Mouse (Mus musculus): ENCODE data around the gene Gm9887.
A peak's percentile ranks its signal among the peaks of the same experiment; 100 is the strongest.
"Not testable (repeated sequence)": the region's sequence is repeated elsewhere in the genome, so short reads cannot be mapped to it uniquely, and the experiment has no call there.

The Gm9887 gene

DNA sequence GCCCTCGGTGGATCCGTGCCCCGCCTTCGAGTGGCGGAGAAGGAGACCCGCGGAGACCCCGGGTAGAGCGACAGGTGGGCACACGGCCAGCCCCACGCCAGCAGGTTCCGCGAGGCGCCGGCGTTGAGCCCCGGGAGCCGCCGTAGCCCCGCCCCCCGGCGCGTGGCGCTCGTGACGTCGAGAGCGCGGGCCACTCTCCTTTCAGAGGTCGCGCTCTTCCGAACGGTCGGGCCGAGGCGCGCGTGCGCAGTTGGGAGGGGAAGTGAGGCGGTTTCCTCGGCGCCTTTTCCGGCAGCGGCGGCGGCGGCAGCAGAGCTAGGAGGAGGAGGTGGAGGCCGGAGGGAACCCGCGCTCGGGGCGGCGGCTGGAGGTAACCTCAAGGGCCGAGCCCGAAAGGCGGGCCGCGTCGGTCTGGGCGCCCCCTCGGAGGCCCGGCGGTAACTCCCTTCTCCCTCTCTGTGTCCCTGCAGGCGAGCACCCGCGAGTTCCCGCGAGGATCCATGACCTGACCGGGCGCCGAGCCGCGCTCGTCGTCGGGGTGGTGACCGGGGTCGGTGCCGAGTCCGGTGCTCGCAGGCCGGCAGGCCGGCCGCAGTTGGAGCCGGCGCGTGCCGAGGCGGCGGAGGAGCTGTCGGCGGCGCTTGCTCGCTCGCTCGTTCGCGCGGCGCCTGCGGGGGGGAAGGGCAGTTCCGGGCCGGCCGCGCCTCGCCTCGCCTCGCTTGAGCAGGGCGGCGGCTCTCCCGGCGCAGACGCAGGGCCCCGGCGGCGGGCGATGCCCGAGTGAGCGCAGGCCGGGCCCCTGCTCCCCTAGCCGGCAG is at the start of gene Gm9887, which contains the start of gene Arf6:
Gene Gm9887, minus strand, starts transcription at position 605 of the 818 bp plus-strand sequence.
Gene Arf6, plus strand, starts transcription at position 297 of the 818 bp plus-strand sequence.
- peak; percentile 95 for DNase-seq (ENCODE audit: low spot score)

DNA sequence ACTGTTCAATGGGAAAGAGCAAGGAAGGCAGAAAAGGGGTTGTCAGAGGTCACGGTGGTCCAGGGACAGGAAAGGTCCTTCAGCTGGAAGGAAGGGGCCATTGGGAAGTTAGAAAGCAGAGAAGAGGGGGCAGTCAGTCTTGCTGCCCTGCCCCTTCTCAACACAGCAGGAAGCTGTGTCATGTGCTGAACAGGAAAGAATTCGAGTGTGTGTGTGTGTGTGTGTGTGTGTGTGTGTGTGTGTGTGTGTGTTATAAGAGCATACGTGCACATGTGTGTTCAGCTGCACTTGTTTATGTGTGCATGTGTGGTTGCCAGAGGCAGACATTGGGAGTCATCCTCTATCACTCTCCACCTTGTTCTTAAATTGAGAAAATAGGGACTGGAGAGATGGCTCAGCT is 48.5 kb upstream of the Gm9887 start:
- DNase-seq (ENCODE audit: low spot score): no peak

DNA sequence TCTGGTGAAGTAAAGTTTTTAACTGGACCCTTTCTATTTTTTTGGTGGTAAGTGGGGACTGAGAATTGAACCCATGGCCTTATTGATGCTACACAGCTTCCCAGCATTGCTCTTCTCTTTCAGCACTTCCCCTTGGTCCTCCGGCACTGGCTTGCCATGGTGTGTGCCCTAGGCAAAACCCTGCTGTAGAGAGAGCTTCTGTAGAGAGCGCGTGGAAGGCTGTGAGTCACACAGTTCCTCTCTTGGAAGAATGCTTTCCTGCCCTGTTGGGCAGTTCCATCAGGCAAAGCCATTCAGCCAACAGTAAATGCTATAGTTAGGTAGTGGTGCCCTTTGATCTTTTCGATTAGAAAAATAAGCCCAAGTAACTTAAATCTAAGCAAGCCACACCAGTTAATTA is 47.3 kb upstream of the Gm9887 start:
- DNase-seq (ENCODE audit: low spot score): no peak

DNA sequence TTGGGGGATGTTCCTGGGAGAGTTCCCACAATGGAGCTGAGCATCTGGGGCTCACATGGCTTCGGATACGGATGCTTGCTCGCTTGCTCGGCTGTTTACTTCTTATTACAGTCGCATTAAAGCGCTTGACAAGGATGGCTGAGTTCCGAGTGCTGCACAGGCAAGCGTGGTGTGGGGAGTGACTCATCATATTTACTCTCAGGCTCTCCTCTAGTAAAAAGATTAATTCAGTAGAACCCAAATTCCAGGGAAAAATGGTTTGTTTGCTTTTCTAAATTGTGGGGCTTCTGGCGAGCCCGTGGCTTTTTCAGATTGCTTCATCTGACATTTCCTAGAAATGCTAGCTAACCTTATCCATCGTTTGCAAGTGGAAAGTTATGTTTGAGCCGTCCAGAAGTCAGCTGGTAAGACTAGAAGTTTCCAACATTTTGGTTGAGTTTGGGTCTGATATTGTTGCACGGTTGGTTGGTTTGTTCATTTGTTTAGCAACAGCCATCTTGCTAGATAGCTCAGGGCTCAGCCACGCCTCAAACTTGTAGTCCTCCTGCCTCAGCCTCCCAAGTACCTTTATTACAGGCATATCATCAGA is 46.9 kb upstream of the Gm9887 start:
- DNase-seq (ENCODE audit: low spot score): no peak

DNA sequence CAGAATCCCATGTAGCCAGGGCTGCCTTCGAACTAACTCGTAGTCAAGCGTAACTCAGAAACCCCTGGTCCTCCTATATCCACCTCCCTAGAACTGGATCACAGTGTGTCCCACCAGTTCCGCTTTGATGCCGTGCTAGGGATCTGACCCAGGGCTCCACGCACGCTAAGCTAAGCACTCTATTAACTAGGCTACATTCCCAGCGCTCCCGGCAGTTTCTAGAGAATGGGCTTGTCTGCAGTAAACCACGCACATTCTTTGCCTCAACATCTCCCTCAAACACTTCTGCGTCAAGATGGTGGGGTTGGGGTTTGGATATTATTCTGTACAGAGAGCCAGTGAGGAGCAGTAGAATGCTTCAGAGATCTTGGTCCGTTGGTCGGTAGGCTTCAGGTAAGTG is 46.3 kb upstream of the Gm9887 start:
- no peak for DNase-seq (ENCODE audit: low spot score)

DNA sequence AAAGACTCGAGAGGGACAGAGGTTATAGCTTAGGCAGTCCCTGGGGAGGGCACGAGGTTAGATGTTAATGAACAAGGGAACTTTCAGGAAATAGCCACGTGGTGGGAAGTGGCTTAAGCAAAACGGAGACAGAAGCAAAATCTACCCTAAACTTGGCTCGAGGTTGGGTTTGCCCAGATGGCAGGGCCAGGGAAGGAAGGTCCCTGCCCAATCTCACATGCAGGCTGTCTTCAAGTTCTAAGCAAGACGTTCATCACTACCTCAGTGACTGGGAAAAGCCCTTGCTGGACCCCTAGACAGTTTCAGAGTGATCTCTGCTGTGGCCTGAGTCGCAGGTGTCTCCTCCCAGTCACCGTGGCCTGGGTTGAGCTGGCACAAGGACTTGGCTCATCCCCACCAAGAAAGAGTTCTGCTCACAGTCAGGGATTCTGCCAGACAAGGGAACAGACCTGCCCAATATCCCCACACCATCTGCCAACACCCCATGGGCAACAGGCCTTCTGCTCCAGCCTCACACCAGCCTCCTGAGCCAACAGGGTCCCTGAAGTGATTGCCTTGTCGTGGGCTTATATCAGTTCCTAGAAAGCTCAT is 45.5 kb upstream of the Gm9887 start:
- no peak for DNase-seq (ENCODE audit: low spot score)

DNA sequence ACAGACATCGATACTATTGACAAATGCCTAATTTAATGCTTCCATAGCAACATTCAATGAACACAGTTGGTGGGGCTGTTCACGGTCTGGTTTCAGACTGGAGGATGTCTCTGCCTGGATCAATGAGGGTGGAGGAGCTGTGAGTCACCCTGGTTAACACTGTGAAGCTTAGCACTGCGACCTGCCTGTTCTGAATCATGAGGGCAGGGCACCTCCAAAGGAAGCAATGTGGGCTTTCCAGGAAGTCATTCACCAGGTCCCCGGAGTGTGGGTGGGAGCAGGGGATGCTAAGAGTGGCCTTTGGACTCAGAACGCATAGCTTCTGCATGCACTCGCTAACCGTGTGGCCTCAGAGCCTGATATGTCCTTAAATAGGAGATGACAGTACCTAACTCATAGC is 44.5 kb upstream of the Gm9887 start:
- no peak for DNase-seq (ENCODE audit: low spot score)

DNA sequence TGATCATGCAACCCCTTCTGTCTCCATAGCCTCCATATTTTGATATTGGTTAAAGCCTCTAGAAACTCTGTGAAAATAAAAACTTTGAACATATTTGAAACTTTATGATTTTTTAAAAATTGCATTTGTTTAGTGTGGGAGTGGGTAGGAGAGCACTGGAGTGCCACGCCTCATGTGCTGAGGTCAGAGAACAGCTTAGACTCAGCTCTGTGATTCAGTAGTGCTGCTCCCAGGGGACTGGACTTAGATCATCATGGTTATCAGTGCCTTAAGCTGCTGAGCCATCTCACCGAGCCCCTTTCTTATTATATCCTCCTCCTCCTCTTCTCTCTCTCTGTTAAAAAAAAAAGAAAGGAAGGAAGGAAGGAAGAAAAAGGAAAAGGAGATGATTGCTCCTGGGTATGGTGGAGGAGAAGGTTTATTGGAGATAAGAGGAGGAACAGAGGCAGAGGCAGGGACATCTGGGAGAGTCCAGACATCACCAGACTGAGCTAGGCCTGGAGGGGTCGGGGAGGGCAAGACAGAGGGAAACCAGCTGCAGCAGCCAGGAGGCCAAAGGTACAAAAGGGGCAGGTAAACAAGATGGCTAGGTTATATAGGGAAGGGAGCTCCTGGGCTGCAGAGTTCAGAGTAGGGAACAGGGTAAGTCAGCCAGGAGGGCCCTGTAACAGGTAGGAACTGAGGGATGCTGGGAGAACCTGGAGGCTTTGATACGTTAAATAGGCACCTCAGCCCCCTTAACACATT is 42.7 kb upstream of the Gm9887 start:
- DNase-seq (ENCODE audit: low spot score): no peak

DNA sequence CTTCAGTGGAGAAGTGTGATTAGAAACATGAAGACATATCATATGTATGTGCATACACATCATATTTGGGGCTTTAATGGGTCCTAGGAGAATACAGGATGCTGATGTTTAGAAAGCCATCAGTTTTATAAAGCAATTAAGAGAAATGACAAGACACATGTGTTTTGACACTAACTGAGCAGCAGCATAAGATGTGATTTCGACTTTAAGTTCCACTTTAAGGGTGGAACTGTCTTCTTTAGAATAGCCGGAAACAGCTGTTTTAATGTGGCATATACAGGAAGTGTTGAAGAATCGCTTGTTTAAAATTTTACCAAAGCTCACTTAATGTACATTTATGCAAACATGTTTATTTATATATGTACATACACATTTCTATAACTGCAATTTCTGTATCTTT is 41.0 kb upstream of the Gm9887 start:
- DNase-seq (ENCODE audit: low spot score): no peak

DNA sequence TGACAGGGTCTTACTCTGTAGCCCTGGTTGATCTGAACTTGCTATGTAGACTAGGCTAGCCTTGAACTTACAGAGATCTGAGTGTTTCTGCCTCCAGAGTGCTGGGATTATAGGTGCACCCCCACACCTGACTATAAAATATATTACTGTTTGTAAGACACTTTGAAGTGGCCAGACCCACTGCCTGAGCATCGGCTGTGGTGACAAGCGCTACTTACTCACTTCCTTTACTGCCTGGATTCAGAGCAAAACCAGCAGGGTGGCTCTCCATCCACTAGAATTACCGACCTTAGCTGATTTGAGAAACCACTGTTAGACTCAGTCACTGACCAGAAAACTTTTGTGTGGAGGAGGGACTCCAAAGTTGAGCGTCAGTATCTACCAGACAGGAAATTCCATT is 39.7 kb upstream of the Gm9887 start:
- no peak for DNase-seq (ENCODE audit: low spot score)

DNA sequence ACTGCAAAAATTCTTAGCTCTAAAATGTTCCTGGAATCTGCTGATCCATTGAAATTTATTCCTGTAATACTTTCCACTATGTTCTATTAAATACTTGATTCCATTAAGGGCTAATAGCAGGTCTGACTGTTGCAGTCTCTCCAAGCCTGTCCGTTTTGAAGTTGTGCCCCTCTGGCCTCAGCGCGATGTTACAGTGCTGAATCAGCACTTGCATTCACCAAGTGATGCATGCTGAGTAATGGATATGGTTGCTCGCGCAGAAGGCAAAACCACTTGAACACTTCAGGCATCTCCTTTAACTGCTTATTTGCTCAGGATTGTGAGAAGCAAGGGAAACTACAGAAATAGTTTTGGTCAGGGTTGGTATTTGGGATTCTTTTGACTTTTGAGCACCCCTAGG is 38.5 kb upstream of the Gm9887 start:
- no peak for DNase-seq (ENCODE audit: low spot score)

DNA sequence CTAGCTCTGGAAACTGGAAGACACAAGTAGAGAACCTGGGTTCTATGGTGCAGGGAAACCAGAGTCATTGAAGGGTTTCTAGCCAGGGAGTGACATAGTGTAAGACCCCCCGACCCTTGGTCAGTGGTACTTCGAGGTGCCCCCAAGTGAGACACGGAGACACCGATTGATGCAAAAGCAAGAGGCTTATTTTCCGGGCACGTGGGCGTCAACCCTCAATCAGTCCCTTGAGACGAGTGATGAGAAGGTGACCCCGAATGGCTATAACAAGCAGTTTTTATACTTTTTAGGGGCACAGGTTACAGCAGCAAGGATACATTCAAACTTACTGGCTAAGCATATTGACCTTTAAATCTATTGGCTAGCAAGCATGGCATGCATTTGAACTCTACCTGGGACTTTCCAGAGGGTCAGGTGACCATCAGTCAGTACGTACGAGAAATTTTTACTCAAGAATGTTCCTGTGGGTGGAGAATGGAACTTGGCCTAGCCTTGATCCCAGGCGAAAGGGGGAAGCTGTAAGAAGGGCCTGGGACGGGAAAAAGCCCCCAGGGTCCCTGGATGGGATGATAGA is 30.4 kb upstream of the Gm9887 start:
- no peak for DNase-seq (ENCODE audit: low spot score)

DNA sequence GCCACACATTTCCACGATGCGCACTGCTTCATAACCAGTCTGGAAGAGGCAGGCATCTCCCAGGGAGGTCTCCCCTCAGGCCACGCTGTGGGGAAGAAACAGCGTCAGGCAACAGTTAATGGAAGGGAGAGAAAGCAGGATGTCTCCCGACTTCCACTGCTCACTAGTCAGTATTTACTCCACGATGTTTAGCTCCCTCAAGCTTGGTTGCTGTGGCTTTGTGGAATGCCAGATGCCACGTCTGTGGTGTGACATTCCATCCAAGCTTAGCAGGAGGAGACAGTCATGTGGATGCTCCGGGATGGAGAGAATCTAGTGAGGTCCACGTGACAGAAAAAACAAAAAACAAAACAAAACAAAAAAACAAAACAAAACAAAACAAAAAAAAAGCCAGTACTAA is 29.8 kb upstream of the Gm9887 start:
- no peak for DNase-seq (ENCODE audit: low spot score)

DNA sequence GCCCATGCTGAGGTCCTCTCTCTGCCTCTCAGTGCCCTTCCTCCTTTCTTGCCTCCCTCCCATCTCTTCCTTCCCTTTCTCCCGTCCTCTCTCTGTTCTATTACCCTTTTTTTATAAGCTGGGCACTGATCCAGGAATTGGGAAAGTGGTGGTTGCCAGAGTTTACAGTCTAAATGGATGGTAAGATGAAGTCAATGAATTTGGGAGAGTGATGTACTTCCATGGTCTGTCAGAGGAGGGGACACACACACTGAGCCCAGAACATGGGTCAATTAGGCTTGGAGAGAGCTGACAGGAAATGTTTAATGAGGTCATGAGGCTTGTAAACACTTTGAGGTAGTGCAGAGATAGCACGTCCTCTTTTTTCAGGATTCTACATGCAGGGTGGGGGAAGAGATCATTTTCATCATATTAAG is 28.6 kb upstream of the Gm9887 start:
- no peak for DNase-seq (ENCODE audit: low spot score)

DNA sequence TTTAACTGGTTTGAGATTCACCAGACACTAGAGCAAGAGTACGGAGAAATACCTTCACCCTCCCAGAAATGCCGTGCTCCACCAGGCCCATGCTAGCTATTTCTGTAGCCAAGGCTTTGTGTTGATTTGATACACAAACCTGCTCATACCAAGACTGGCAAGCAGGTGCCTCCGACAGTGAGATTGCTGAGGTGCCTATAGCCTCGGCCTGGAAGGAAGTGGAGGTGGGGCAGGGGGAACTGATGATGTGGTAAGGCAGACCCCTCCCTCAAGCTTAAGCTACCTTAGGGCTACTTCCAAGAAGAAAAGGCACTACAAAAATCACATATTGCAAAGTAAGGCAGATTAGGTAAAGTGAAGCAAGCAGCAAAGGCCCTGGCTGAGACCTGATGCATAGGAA is 28.1 kb upstream of the Gm9887 start:
- DNase-seq (ENCODE audit: low spot score): no peak

DNA sequence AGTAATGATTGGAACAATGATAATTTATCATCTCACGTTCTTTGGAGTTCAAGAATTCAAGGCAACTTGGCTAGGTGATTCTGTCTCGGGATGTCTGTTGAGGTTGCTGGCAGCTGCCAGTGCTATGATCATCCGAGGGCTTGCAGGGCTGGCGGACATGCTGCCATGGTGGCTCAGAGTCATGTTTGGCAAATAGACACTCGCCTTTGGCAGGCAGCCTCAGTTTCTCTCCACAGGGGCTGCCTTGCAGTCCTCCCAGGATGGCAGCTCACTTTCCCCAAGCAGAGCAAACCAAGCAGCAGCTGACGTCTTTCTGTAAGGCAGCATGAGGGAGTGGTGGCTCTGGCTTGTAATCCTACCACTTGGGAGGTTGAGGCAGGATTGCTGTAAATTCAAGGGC is 22.2 kb upstream of the Gm9887 start:
- DNase-seq (ENCODE audit: low spot score): no peak

DNA sequence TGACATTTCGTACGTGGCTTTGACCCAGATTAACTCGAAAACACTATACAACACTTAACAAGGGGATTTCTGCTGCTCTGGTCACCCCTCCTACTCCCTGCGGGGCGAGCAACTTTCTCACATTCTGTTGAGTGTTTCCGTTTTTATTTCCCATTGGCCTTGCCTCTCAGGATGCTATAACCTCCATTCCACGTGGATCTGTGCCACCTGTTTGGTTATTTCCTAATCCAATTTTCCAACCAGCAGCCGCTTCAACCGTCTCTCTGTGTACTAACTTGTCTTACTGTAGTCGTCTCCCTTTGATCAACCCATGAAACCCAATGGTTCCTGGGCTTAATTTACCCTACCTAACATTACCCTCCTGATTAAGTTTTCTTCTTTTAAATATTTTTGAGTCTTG is 20.8 kb upstream of the Gm9887 start:
- DNase-seq (ENCODE audit: low spot score): no peak

DNA sequence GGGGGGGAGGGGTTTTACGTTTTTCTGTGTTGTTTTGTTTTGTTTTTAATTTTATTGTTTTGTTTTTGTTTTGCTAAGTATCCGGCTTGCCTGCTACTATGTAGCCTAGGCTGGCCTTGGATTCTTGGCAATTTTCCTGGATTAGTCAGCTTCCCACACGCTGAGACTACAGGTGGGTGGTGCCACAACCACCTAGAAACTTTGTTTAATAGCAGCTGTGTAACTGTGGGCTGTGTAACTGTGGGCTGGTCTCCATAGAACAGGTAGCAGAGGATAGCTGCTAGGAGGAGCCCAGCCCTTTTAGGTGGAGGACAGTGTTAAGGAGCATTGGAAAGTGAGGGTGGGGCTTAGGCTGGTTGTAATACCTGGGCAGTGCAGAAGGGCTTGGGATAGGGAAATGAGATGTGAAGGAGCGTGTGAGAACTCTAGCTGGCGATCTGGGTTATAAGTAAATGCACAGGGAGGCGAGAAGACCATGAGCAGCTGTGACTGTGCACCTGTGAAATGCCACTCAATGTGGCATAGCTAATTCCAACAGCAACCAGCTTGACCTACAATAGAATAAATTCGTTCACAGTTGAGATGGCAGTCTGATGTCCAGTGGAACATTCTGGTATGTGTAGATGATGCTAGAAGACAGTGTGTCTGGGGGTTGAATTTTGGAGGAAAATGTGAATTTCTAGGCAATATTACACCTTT is 17.9 kb upstream of the Gm9887 start:
- DNase-seq (ENCODE audit: low spot score): no peak

DNA sequence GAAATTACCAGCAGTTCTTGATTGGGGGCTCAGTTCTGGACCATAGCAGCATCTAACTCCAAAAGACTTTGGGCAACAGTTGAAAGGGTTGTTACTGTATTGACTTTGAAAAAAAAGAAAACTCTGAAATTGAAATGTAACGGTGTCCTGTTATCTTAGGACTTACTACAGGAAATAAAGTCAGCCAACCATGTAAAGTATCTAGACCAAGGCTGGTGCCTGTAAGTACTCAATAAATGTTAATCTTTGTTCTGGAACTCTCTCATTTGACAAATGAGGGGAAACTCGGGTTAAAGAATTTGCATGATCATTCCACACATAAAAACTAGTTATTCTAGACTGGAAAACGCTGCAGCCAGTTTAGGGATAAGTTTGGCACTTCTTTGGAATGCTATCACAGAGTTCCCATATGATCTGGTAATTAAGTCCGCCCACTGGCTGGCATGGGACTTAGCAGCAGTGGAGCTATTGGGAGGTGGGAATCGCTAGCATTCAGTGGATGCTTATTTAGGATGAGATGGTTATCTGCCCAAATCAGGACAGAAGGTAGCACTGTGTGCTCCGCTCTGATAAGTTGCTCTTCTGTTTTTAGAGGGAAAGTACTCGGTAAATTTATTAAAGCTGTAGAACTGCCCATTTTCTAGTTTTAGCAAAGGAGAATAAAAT is 17.1 kb upstream of the Gm9887 start:
- DNase-seq (ENCODE audit: low spot score): no peak

DNA sequence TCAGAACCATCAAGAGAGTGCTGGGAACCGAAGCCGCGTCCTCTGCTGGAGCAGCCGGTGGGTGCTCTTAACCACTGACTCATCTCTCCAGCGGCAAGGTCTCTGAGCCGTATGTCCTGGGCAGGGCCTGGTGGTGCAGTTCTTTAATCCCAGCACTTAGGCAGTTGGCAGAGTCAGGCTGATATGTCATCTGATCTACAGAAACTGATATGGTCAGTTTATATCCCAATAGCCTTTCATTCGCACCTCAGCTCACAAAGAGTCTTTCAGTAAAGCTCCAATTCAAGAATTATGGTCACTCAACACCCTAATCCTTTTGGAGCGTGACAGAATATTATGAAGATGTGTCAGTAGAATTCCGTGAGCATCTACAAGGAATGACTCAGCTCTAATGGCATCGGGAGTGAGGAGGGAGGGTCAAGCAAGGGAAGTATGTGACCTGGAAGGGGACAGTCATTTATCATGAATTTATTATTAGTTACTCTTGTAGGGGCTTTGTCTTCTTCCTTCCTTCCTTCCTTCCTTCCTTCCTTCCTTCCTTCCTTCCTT is 16.1 kb upstream of the Gm9887 start:
- DNase-seq (ENCODE audit: low spot score): no peak

DNA sequence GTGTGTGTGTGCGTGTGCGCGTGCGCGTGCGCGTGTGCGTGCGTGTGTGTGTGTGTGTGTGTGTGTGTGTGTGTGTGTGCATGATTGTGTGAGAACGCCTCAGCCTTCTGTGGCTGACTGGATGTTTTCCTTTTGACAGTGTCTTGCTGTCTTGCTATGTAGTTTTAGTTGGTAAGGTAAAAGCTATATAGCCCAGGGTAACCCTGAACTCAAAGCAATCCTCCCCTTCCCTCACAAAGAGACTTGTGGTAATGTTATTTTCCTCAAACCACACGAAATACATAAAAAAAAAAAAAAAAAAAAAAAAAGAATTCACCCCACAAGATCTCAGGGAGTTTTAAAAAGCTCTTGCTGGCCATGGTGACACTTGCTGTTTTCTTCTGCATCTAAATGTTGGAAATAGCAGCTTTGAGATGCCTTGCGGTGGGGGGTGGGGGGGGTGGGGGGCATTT is 14.0 kb upstream of the Gm9887 start:
- not testable (repeated sequence) for DNase-seq (ENCODE audit: low spot score)
